Mouse (Mus musculus) intestine, embryonic 14.5 days (tissue): ENCODE results near the gene S1pr4. TPM values are rescaled to one million over a fixed set of nuclear protein-coding genes. Genes with fewer than 3 reads are reported as not detected.

Experiments used
- ATAC-seq: fragments of 200-750 bp; cut with Nextera tagmentation; replicated peaks from 2 replicates; pipeline ENCODE4 v1.8.0; 2017; ENCODE audit warnings: low read depth, moderate number of reproducible peaks, moderate TSS enrichment, moderate library complexity; ENCODE audit not compliant: low FRiP score, low TSS enrichment
- DNase-seq: peaks from one replicate; pipeline ENCODE4 v3.0.0-alpha.2; 2018; ENCODE audit warnings: low spot score
- H3K27ac ChIP-seq: fragments of 300-500 bp; sonication (generic); 2 replicates; pipeline ENCODE4 v1.5.1; 2014; ENCODE audit warnings: low read depth, mild to moderate bottlenecking, control low read depth
- H3K27me3 ChIP-seq: fragments of 300-500 bp; sonication (generic); replicated peaks from 2 replicates; pipeline ENCODE4 v1.6.1; 2014; ENCODE audit warnings: low read length, control low read depth; ENCODE audit not compliant: control insufficient read depth, insufficient read depth
- H3K36me3 ChIP-seq: fragments of 300-500 bp; sonication (generic); 2 replicates; pipeline ENCODE4 v1.6.1; 2014; ENCODE audit warnings: low read length, control low read depth; ENCODE audit not compliant: control insufficient read depth, insufficient read depth
- H3K4me1 ChIP-seq: fragments of 300-500 bp; sonication (generic); replicated peaks from 2 replicates; pipeline ENCODE4 v1.6.1; 2014; ENCODE audit warnings: low read length, control low read depth, mixed read lengths; ENCODE audit not compliant: control insufficient read depth, insufficient read depth
- H3K4me2 ChIP-seq: fragments of 300-500 bp; sonication (generic); 2 replicates; pipeline ENCODE4 v1.6.1; 2014; ENCODE audit warnings: low read length
- H3K4me3 ChIP-seq: fragments of 300-500 bp; sonication (generic); 2 replicates; pipeline ENCODE4 v1.5.1; 2014; ENCODE audit warnings: low read depth, low read length, control low read depth, mixed read lengths
- H3K9ac ChIP-seq: fragments of 300-500 bp; sonication (generic); 2 replicates; pipeline ENCODE4 v1.6.1; 2014; ENCODE audit warnings: mild to moderate bottlenecking, low read length
- H3K9me3 ChIP-seq: fragments of 300-500 bp; sonication (generic); 2 replicates; pipeline ENCODE4 v1.6.1; 2016; ENCODE audit warnings: low read length, control low read depth; ENCODE audit not compliant: control insufficient read depth
- WGBS: fragments of 180-500 bp; shearing (Covaris S2); extraction: QIAGEN DNeasy Blood & Tissue Kit; methylation state at CpG from one replicate; pipeline ENCODE4 v1.1.7; 2014; 5-methylcytosine and 5-hydroxymethylcytosine counted together
- polyA plus RNA-seq: library from polyadenylated mRNA; unstranded; fragments of >200 nt; fragmentation: Nextera tagmentation; extraction: Ambion mirVana; gene quantifications from 2 replicates; pipeline ENCODE4 v1.2.1, GENCODE M21; 2014

Gene S1pr4
- polyA plus RNA-seq, 1 experiment from 2014 or later, result 0.53 TPM

GRCm38 (mm10) chr10:81484441-81485059 is 15.4 kb downstream of the S1pr4 start:
- WGBS, result 64% methylated on average over 6 of the region's 6 CpGs

GRCm38 (mm10) chr10:81483983-81484382 is 15.9 kb downstream of the S1pr4 start:
- WGBS, result 18% methylated on average over 9 of the region's 9 CpGs
- no peak overlapping the region for H3K9ac ChIP-seq
- no peak overlapping the region for H3K4me2 ChIP-seq
- no peaks in the 10 kb centered on the region for H3K4me1 ChIP-seq
- DNase-seq, result no peak
- ATAC-seq, result no peak
- no peak overlapping the region for H3K4me3 ChIP-seq
- H3K9me3 ChIP-seq, result no peaks in the 10 kb centered on the region
- no peak overlapping the region for H3K27ac ChIP-seq
- peaks cover 24% of the 10 kb centered on the region for H3K27me3 ChIP-seq
- H3K36me3 ChIP-seq, result peaks cover 31% of the 10 kb centered on the region

More at GRCm38 (mm10) chr10:81484441-81485059, 15.4 kb downstream of the S1pr4 start:
- peaks cover 24% of the 10 kb centered on the region for H3K27me3 ChIP-seq
- H3K4me3 ChIP-seq, result no peak overlapping the region
- no peak overlapping the region for H3K27ac ChIP-seq
- no peak for ATAC-seq
- no peaks in the 10 kb centered on the region for H3K9me3 ChIP-seq
- no peak for DNase-seq
- H3K36me3 ChIP-seq, result peaks cover 36% of the 10 kb centered on the region
- no peaks in the 10 kb centered on the region for H3K4me1 ChIP-seq
- no peak overlapping the region for H3K4me2 ChIP-seq
- H3K9ac ChIP-seq, result no peak overlapping the region

GRCm38 (mm10) chr10:81482533-81482889 is 17.4 kb downstream of the S1pr4 start, which contains the start of gene Celf5:
Celf5 (minus strand) TSS chr10:81482709.
- Histone ChIP-seq H3K27ac (no peak within 1 kb of the TSS), H3K4me2 (peak within 1 kb of the TSS; percentile 70), H3K9ac (0 out of 2 replicates have a peak within 1 kb of the TSS, but pooled peaks have one; percentile 16), H3K4me3 (peak within 1 kb of the TSS; percentile 42), H3K4me1 (no peaks in the 10 kb centered on the region), H3K27me3 (peaks cover 24% of the 10 kb centered on the region), H3K36me3 (peaks cover 16% of the 10 kb centered on the region), H3K9me3 (no peaks in the 10 kb centered on the region)
- DNase-seq (peak; percentile 81), ATAC-seq (0 out of 2 replicates have a peak, but pooled peaks have one; percentile 13)
- WGBS, result under 1% methylated on average over 36 of the region's 36 CpGs

- Histone ChIP-seq H3K4me1 (no peaks in the 10 kb centered on the region), H3K9ac (0 out of 2 replicates have a peak overlapping the region, but pooled peaks have one; percentile 16), H3K4me3 (peak overlapping the region; percentile 42), H3K27me3 (peaks cover 30% of the 10 kb centered on the region), H3K27ac (no peak overlapping the region), H3K4me2 (peak overlapping the region; percentile 70), H3K36me3 (peaks cover 10% of the 10 kb centered on the region), H3K9me3 (no peaks in the 10 kb centered on the region)
- DNase-seq (no peak), ATAC-seq (no peak)
- WGBS, result 3% methylated on average over 35 of the region's 35 CpGs
Measured at GRCm38 (mm10) chr10:81481605-81482532, 18.1 kb downstream of the S1pr4 start.

GRCm38 (mm10) chr10:81474461-81474860 is 25.5 kb downstream of the S1pr4 start:
- Histone ChIP-seq H3K9ac (no peak overlapping the region), H3K9me3 (no peaks in the 10 kb centered on the region), H3K4me2 (no peak overlapping the region), H3K4me3 (no peak overlapping the region), H3K36me3 (no peaks in the 10 kb centered on the region), H3K27me3 (peaks cover 53% of the 10 kb centered on the region), H3K27ac (no peak overlapping the region), H3K4me1 (0 out of 2 replicates have a peak, but pooled peaks cover 4% of the 10 kb centered on the region)
- ATAC-seq (no peak), DNase-seq (no peak)
- WGBS, result 73% methylated on average over 10 of the region's 10 CpGs

- H3K4me1 ChIP-seq, result 0 out of 2 replicates have a peak, but pooled peaks cover 4% of the 10 kb centered on the region
- DNase-seq (no peak), ATAC-seq (no peak)
- H3K27me3 ChIP-seq, result peaks cover 53% of the 10 kb centered on the region
- no peaks in the 10 kb centered on the region for H3K36me3 ChIP-seq
- no peak overlapping the region for H3K9ac ChIP-seq
- H3K27ac ChIP-seq, result no peak overlapping the region
- WGBS, result 3% methylated on average over 22 of the region's 22 CpGs
- H3K4me3 ChIP-seq, result no peak overlapping the region
- H3K9me3 ChIP-seq, result no peaks in the 10 kb centered on the region
- no peak overlapping the region for H3K4me2 ChIP-seq
Measured at GRCm38 (mm10) chr10:81473003-81473451, 26.9 kb downstream of the S1pr4 start.

- ATAC-seq (no peak), DNase-seq (no peak)
- peaks cover 55% of the 10 kb centered on the region for H3K27me3 ChIP-seq
- H3K27ac ChIP-seq, result no peak overlapping the region
- no peak overlapping the region for H3K4me2 ChIP-seq
- H3K36me3 ChIP-seq, result no peaks in the 10 kb centered on the region
- H3K4me3 ChIP-seq, result no peak overlapping the region
- WGBS, result 6% methylated on average over 17 of the region's 18 CpGs
- no peak overlapping the region for H3K9ac ChIP-seq
- no peaks in the 10 kb centered on the region for H3K9me3 ChIP-seq
- 0 out of 2 replicates have a peak, but pooled peaks cover 4% of the 10 kb centered on the region for H3K4me1 ChIP-seq
Measured at GRCm38 (mm10) chr10:81472403-81473002, 27.4 kb downstream of the S1pr4 start.

GRCm38 (mm10) chr10:81470454-81470853 is 29.5 kb downstream of the S1pr4 start:
- 0 out of 2 replicates have a peak, but pooled peaks cover 4% of the 10 kb centered on the region for H3K4me1 ChIP-seq

More at GRCm38 (mm10) chr10:81470454-81470853, 29.5 kb downstream of the S1pr4 start:
- Histone ChIP-seq H3K4me3 (no peak overlapping the region), H3K9me3 (no peaks in the 10 kb centered on the region), H3K4me2 (no peak overlapping the region), H3K27ac (no peak overlapping the region), H3K9ac (no peak overlapping the region), H3K36me3 (no peaks in the 10 kb centered on the region), H3K27me3 (peaks cover 64% of the 10 kb centered on the region)
- no peak for DNase-seq
- ATAC-seq, result no peak
- 54% methylated on average over 18 of the region's 18 CpGs for WGBS
